Mouse (Mus musculus) cerebellum, adult 11 months (tissue): ENCODE results near the gene Klhdc7b.
A peak's percentile ranks its signal among the peaks of the same experiment; 100 is the strongest.
"Not testable (repeated sequence)": the region's sequence is repeated elsewhere in the genome, so short reads cannot be mapped to it uniquely, and the experiment has no call there.

Source experiments
- DNase-seq: peaks from one replicate; pipeline ENCODE4 v3.0.0; 2022

Gene Klhdc7b

GRCm38 (mm10) chr15:89429352-89430221 lies 44.9 kb downstream of the Klhdc7b start, which contains the start of the genes C730034F03Rik, Gm44502 and Chkb:
Gene C730034F03Rik (plus strand): TSS chr15:89429589.
Gene Gm44502 (minus strand): TSS chr15:89429696.
Gene Chkb (minus strand): TSS chr15:89429908.
- DNase-seq, result peak; percentile 90

- peak; percentile 41 for DNase-seq
Measured at GRCm38 (mm10) chr15:89430341-89430740, 45.6 kb downstream of the Klhdc7b start.

- DNase-seq, result not testable (repeated sequence)
Measured at GRCm38 (mm10) chr15:89430771-89431170, 46.1 kb downstream of the Klhdc7b start.

- no peak for DNase-seq
Measured at GRCm38 (mm10) chr15:89431271-89431670, 46.6 kb downstream of the Klhdc7b start.

GRCm38 (mm10) chr15:89431806-89432205 lies 47.1 kb downstream of the Klhdc7b start:
- no peak for DNase-seq

GRCm38 (mm10) chr15:89432946-89433345 lies 48.2 kb downstream of the Klhdc7b start:
- no peak for DNase-seq

GRCm38 (mm10) chr15:89434136-89434535 lies 49.4 kb downstream of the Klhdc7b start:
- DNase-seq, result no peak

- no peak for DNase-seq
Measured at GRCm38 (mm10) chr15:89435878-89436277, 51.2 kb downstream of the Klhdc7b start.
